ENCODE assay signal across 15 mouse cellular contexts in genomic region chr11:113763449-113763848, GRCm38 (mm10). TPM values are rescaled to one million over a fixed set of nuclear protein-coding genes. Genes with fewer than 3 reads are reported as not detected.
DNase-seq lines count a peak whose midpoint lies in the region; ATAC-seq and TF ChIP-seq lines count a peak whose summit lies in the region.
"Had no signal": no experiment of that assay in that cellular context is flagged by ENCODE, and none has a peak within 500 bp of the region (broad histone marks: within the 10 kb centered on the region; RNA-seq: fewer than 3 reads in every experiment).

No protein-coding gene starts in this region.

- H3K4me3 ChIP-seq in heart, embryonic 12.5 days = no peak overlapping the region
- H3K4me3 ChIP-seq in limb, embryonic 13.5 days = no peak overlapping the region
- no peak overlapping the region for H3K4me3 ChIP-seq in lung, adult 2 months (replicated peaks; ENCODE audit: extremely low read depth, low read depth, low read length)
- H3K4me3 ChIP-seq: heart, adult 2 months; lung, embryonic 15.5 days; midbrain, embryonic 15.5 days had no signal

- TF ChIP-seq POLR2A in lung, adult 2 months (IDR thresholded peaks at IDR 0.05; ENCODE audit: borderline replicate concordance, extremely low read depth, low read depth, low read length) = no peak

- TF ChIP-seq CTCF in lung, adult 2 months (IDR thresholded peaks at IDR 0.05; ENCODE audit: insufficient read depth, low read length) = no peak

- H3K4me1 ChIP-seq in heart, embryonic 12.5 days (replicated peaks) = peaks cover 32% of the 10 kb centered on the region
- H3K4me1 ChIP-seq in limb, embryonic 13.5 days = peaks cover 44% of the 10 kb centered on the region
- H3K4me1 ChIP-seq in lung, adult 2 months (ENCODE audit: control insufficient read depth, insufficient read depth, low read length) = peaks cover 9% of the 10 kb centered on the region

- H3K36me3 ChIP-seq in heart, embryonic 12.5 days = no peaks in the 10 kb centered on the region
- no peaks in the 10 kb centered on the region for H3K36me3 ChIP-seq in limb, embryonic 13.5 days
- H3K36me3 ChIP-seq: lung, embryonic 15.5 days; midbrain, embryonic 15.5 days had no signal

- H3K4me2 ChIP-seq in heart, embryonic 12.5 days = 0 out of 2 replicates have a peak overlapping the region, but pooled peaks have one; percentile 27
- H3K4me2 ChIP-seq in limb, embryonic 13.5 days (replicated peaks) = peak overlapping the region; percentile 42
- H3K4me2 ChIP-seq: lung, embryonic 15.5 days; midbrain, embryonic 15.5 days had no signal

- no peak overlapping the region for H3K9ac ChIP-seq in heart, embryonic 12.5 days
- H3K9ac ChIP-seq in limb, embryonic 13.5 days = no peak overlapping the region
- H3K9ac ChIP-seq: lung, embryonic 15.5 days; midbrain, embryonic 15.5 days had no signal

- no peak overlapping the region for H3K27ac ChIP-seq in heart, embryonic 12.5 days (ENCODE audit: poor library complexity, severe bottlenecking)
- H3K27ac ChIP-seq in limb, embryonic 13.5 days = peak overlapping the region; percentile 44
- H3K27ac ChIP-seq: heart, adult 2 months; lung, embryonic 15.5 days; midbrain, embryonic 15.5 days had no signal

- no peak for ATAC-seq in heart, embryonic 12.5 days (ENCODE audit: insufficient number of reproducible peaks, low FRiP score)
- ATAC-seq in limb, embryonic 13.5 days (ENCODE audit: low FRiP score, low read depth) = peak; percentile 48; the same call in 1 of the 2 replicates
- ATAC-seq: midbrain, embryonic 15.5 days had no signal

- H3K9me3 ChIP-seq in heart, embryonic 12.5 days (replicated peaks) = no peaks in the 10 kb centered on the region
- H3K9me3 ChIP-seq in limb, embryonic 13.5 days = no peaks in the 10 kb centered on the region
- H3K9me3 ChIP-seq: lung, embryonic 15.5 days; midbrain, embryonic 15.5 days had no signal

- intact Hi-C loops in heart, postnatal 10 days (cut with DNase I) = no loop called here

- 18% methylated on average over 5 of the region's 5 CpGs for WGBS in heart, embryonic 12.5 days
- 10% methylated on average over 5 of the region's 5 CpGs for WGBS in limb, embryonic 13.5 days
- 43% methylated on average over 5 of the region's 5 CpGs for WGBS in lung, adult 2 months

- no peaks in the 10 kb centered on the region for H3K27me3 ChIP-seq in heart, embryonic 12.5 days (replicated peaks)
- H3K27me3 ChIP-seq in limb, embryonic 13.5 days = no peaks in the 10 kb centered on the region
- H3K27me3 ChIP-seq: lung, embryonic 15.5 days; midbrain, embryonic 15.5 days had no signal

- DNase-seq in heart, postnatal 10 days = no peak
- peak; percentile 75 for DNase-seq in CD4-positive, CD25-positive, alpha-beta regulatory T cell, adult 2 months (ENCODE audit: low read depth, low spot score)
- DNase-seq in embryo, embryonic 9.5 days (ENCODE audit: extremely low spot score) = peak; percentile 42
- no peak for DNase-seq in frontal cortex, postnatal 10 days (ENCODE audit: low spot score in 2 of 2)
- DNase-seq in lung, adult 2 months = no peak
- no peak for DNase-seq in gastrocnemius, postnatal 25 days
- DNase-seq: heart, adult 2 months; kidney, postnatal 10 days; thymus, postnatal 4 days had no signal

RNA-seq across cellular contexts. Expression of gene Cdc42ep4, which starts 11.8 kb away (rescaled TPM):
- polyA plus RNA-seq in heart, embryonic 12.5 days (2016; fragmentation: Nextera tagmentation; extraction: Ambion mirVana) = 23.2 and 24.3 TPM in 2 replicates
- total RNA-seq in heart, postnatal 10 days (2021) = 10 to 100 TPM; 23.6 to 33.0 TPM
- polyA plus RNA-seq in limb, embryonic 13.5 days (2015; fragmentation: Nextera tagmentation; extraction: Ambion mirVana) = 96.6 and 102 TPM in 2 replicates
- 80.4 and 115 TPM in 2 replicates for polyA plus RNA-seq in lung, adult 2 months (2012; rRNA removed)
- 1 to 10 TPM; 5.2 to 7.3 TPM for total RNA-seq in gastrocnemius, postnatal 25 days (2021)

RNA-seq across cellular contexts. Expression of gene Cpsf4l, which starts 53.6 kb away (rescaled TPM):
- polyA plus RNA-seq in heart, embryonic 12.5 days (2016; fragmentation: Nextera tagmentation; extraction: Ambion mirVana) = not detected in 2 replicates
- total RNA-seq in heart, postnatal 10 days (2021) = not detected
- 0.37 and 0.70 TPM in 2 replicates for polyA plus RNA-seq in limb, embryonic 13.5 days (2015; fragmentation: Nextera tagmentation; extraction: Ambion mirVana)
- polyA plus RNA-seq in lung, adult 2 months (2012; rRNA removed) = 0.09 TPM in 1 of 2 replicates, not detected in the other
- not detected for total RNA-seq in gastrocnemius, postnatal 25 days (2021)
- total RNA-seq: common myeloid progenitor, adult 5-6 weeks; heart, adult 2 months had no signal
- polyA plus RNA-seq: C2C12; heart, adult 2 months had no signal

Comparison
In these comparisons a context has a peak if more than half of its experiments do, and no peak if none do; other contexts are left out.
1. DNase-seq: peak in CD4-positive, CD25-positive, alpha-beta regulatory T cell, adult 2 months (single experiment) and embryo, embryonic 9.5 days (single experiment); none in heart, postnatal 10 days (0 of 2), frontal cortex, postnatal 10 days (0 of 2), lung, adult 2 months (single experiment) and gastrocnemius, postnatal 25 days (single experiment).